Mouse (Mus musculus): ENCODE measurements around the gene Hbb-bt. TPM values are rescaled to one million over a fixed set of nuclear protein-coding genes. Genes with fewer than 3 reads are reported as not detected.
"Not testable (repeated sequence)": the region's sequence is repeated elsewhere in the genome, so short reads cannot be mapped to it uniquely, and the experiment has no call there.

Gene Hbb-bt
- 10 to 100 TPM; 30.9 to 57.0 TPM for total RNA-seq (2021)
- long read RNA-seq, experiment 1, transcript Hbb-bt-201 (3 exons, 703 nt) = major isoform, 7 of 7 reads
- long read RNA-seq, experiment 1, partial matches to known transcripts = 0 of 7 reads
- long read RNA-seq, experiment 1, other reads (novel, unspliced or antisense) = 0 of 7 reads
- long read RNA-seq, experiment 2, transcript Hbb-bt-201 (3 exons, 703 nt) = major isoform, 13 of 13 reads
- long read RNA-seq, experiment 2, partial matches to known transcripts = 0 of 13 reads
- long read RNA-seq, experiment 2, other reads (novel, unspliced or antisense) = 0 of 13 reads

DNA sequence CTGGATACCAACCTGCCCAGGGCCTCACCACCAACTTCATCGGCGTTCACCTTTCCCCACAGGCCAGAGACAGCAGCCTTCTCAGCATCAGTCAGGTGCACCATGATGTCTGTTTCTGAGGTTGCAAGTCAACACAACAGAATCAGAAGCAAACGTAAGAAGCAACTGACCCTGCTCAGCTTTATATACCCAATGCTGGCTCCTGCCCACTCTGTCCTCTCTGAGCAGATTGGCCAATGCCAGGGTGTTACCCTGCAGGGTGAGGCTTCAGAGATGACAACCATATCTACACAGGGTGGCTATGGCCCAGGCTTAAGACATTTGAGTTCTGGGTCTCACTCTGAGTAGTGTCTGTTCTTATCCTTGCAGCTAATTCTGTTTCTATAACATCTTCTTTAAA, at the start of gene Hbb-bt:
TSS of gene Hbb-bt (minus strand) at position 231 of the 400 bp plus-strand sequence.
- no peak for TF ChIP-seq CTCF (conservative IDR thresholded peaks at IDR 0.05)
- Histone ChIP-seq H3K27ac (no peak within 1 kb of the TSS), H3K4me3 (no peak within 1 kb of the TSS)
- no peak for DNase-seq (ENCODE audit: low spot score in 2 of 2)

DNA sequence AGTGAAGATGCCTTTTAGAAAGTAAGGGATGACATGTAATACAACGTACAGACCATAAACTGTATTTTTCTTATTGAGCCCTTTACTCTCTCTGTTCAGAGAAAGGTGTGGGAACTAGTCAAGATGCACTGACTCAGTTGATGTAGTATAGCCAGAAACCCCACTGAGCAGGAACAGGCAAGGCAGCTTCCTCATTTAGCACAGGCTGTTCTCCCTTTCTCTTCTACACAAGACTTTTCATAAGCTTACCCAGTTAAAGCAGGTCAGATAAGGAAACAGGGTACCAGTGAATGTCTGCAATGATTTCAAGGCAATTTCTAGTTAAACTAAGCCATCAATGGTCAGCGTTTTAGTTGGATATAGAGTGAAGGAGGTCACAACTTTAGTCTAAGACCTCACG, 47.7 kb upstream of the Hbb-bt start:
- TF ChIP-seq CTCF (conservative IDR thresholded peaks at IDR 0.05) = no peak
- H3K27ac ChIP-seq = no peak overlapping the region
- no peak for DNase-seq (ENCODE audit: low spot score in 2 of 2)
- no peak overlapping the region for H3K4me3 ChIP-seq

DNA sequence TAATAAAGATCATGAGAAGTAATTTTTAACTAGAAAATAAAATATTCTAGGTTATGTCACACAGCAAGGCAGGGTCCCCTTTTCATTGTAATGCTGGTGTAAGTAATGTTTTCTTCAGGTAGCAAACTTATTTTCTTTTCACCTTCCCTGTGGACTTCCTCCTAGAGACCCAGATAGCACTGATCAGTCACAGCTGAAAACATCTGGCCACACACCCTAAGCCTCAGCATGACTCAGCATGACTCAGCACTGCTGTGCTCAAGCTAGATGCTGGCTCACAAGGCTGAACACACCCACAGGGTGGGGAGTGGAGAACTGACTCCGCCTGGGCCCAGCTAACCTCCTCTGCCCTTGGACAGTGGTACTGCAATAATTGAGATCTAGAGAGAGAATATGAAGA, 47.1 kb upstream of the Hbb-bt start:
- DNase-seq (ENCODE audit: low spot score in 2 of 2) = no peak
- Histone ChIP-seq H3K4me3 (no peak overlapping the region), H3K27ac (no peak overlapping the region)
- no peak for TF ChIP-seq CTCF (conservative IDR thresholded peaks at IDR 0.05)

DNA sequence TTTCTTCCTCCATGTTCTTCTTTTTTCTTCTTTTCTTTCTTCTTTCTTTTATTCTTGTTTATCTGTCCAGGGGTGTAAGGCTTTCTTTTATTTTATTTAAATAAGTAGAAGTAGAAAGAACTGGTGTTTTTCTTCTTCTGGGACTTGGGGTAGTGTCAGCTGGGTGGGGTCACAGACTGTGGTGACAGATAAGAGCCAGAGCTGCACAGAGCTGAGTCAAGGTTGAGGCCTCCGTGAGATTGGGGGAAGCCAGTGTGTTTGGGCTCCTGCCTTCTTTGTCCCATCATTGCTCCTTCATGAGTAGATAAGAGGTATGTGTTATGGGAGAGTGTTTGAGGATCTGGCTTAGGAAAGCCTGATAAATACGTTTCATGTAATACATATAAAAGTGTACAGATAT, 45.3 kb upstream of the Hbb-bt start:
- no peak for DNase-seq (ENCODE audit: low spot score in 2 of 2)
- Histone ChIP-seq H3K27ac (no peak overlapping the region), H3K4me3 (no peak overlapping the region)
- no peak for TF ChIP-seq CTCF (conservative IDR thresholded peaks at IDR 0.05)

DNA sequence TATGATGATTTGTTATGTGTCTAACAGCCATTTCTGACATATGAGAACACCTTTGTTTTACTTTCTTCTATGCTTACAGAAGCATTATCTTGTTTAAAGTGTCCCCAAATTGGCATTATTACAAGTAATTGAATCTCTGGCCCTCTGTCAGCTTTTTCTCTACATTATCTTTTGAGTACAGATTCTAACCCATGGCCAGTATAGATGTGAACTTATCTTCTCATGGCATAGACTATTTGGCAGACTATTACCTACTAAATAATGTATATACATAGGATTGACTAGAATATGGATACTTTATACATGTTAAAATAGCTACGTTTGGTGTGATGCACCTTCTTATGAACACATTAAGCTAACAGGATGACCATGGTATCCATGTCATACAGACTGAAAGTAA, 40.9 kb upstream of the Hbb-bt start:
- TF ChIP-seq CTCF (conservative IDR thresholded peaks at IDR 0.05) = no peak
- Histone ChIP-seq H3K27ac (no peak overlapping the region), H3K4me3 (no peak overlapping the region)
- DNase-seq (ENCODE audit: low spot score in 2 of 2) = no peak

DNA sequence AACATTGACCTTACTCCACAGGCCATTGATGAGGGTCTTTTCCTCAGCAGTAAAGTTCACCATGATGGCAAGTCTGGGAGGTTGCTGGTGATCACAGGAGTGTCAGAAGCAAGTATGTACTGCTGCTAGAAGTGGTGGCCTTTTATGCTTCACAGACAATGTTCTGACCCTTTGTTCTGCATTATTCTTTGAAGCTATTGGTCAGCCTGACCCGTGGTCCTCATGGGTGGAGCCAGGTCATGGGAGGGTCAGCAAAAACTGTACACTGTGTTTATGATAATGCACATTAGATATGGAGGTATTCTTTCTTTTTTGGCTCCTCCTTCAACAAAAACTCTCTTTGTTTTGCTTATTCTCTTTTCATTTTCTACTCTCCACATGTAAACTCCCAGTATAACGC, 39.3 kb upstream of the Hbb-bt start, which contains the start of gene Hbb-y:
TSS of gene Hbb-y (minus strand) at position 127 of the 400 bp plus-strand sequence.
- Histone ChIP-seq H3K27ac (no peak within 1 kb of the TSS), H3K4me3 (no peak within 1 kb of the TSS)
- no peak for DNase-seq (ENCODE audit: low spot score in 2 of 2)
- no peak for TF ChIP-seq CTCF (conservative IDR thresholded peaks at IDR 0.05)

DNA sequence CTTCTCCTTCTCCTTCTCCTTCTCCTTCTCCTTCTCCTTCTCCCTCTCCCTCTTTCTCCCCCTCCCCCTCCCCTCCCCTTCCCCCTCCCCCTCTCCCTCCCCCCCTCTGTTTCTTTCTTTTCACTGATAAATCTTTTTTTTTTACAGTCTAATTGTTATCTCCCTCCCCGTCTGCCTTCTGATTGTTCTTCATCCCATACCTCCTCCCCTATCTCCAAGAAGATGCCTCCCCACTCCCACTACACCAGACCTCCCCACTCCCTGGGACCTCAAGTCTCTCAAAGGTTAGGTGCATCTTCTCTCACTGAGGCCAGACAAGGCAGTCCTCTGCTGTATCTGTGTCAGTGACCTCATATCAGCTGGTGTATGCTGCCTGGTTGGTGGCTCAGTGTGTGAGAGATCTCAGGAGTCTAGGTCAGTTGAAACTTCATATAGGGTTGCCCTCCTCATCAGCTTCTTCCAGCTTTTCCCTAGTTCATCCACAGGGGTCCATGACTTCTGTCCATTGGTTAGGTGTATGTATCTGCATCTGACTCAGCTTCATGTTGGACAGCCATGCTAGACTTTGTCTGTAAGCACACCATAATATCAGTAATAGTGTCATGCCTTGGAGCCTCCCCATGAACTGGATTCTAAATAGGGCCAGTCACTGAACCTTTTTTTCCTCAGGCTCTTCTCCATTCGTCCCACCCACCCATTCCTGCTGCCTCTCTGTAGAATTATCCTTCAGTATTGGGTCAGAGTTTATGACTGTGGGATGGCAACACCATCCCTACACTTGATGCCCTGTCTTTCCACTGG, 30.9 kb upstream of the Hbb-bt start:
- DNase-seq (ENCODE audit: low spot score in 2 of 2) = no peak
- no peak overlapping the region for H3K4me3 ChIP-seq
- no peak overlapping the region for H3K27ac ChIP-seq
- TF ChIP-seq CTCF (conservative IDR thresholded peaks at IDR 0.05) = no peak

DNA sequence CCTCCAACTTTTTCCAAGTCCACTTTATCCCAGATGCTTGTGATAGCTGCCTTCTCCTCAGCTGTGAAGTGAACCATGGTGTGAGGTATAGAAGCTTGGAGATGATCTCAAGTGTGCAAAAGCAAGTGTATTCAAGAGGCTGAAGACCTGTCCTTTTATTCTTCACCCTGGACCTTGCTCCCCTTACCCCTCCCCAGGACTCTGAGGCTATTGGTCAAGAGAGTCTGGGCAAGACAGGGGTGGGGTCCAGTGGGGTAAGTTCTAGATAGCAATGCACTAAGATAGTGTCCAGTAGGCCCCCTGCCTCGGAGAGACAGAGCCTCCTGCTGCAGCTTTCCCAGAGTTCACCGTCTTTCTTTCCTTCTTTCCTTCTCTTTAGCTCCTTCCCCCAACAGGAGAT, 29.2 kb upstream of the Hbb-bt start, which contains the start of gene Hbb-bh1:
TSS of gene Hbb-bh1 (minus strand) at position 131 of the 400 bp plus-strand sequence.
- no peak within 1 kb of the TSS for H3K4me3 ChIP-seq
- DNase-seq (ENCODE audit: low spot score in 2 of 2) = no peak
- no peak within 1 kb of the TSS for H3K27ac ChIP-seq
- no peak for TF ChIP-seq CTCF (conservative IDR thresholded peaks at IDR 0.05)

DNA sequence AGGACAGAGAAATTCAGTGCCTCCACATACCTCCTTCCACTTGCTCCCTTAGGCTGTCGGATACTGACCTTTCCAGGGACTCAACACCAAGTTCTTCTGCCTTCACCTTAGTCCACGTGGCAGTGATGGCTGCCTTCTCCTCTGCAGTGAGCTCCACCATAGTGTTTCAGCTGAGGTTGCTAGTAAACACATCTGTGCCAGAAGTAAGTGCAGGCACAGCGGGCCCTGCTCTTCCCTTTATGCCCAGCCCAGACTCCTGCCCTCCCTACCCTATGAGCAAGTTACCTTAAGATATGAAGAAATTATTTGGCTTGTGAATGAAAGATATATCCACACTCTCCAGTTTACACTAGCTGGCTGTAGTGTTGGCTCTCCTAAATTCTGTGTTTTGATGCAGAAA, 26.5 kb upstream of the Hbb-bt start, which contains the start of gene Hbb-bh2:
TSS of gene Hbb-bh2 (minus strand) at position 253 of the 400 bp plus-strand sequence.
- no peak for TF ChIP-seq CTCF (conservative IDR thresholded peaks at IDR 0.05)
- no peak for DNase-seq (ENCODE audit: low spot score in 2 of 2)
- H3K27ac ChIP-seq = no peak within 1 kb of the TSS
- H3K4me3 ChIP-seq = no peak within 1 kb of the TSS

DNA sequence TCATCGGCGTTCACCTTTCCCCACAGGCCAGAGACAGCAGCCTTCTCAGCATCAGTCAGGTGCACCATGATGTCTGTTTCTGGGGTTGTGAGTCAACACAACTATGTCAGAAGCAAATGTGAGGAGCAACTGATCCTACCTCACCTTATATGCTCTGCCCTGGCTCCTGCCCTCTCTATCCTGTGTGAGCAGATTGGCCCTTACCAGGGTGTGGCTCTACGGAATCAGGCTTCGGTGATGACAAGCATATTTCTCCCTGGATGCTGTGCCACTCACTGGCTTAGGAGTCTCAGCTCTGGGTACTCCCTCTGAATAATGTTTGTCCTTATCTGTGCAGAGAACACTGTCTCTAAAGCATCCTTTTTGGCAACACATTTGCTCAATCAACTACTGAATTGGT, 14.0 kb upstream of the Hbb-bt start, which contains the start of gene Hbb-bs:
TSS of gene Hbb-bs (minus strand) at position 289 of the 400 bp plus-strand sequence.
- TF ChIP-seq CTCF (conservative IDR thresholded peaks at IDR 0.05) = no peak
- no peak for DNase-seq (ENCODE audit: low spot score in 2 of 2)
- H3K27ac ChIP-seq = no peak within 1 kb of the TSS
- no peak within 1 kb of the TSS for H3K4me3 ChIP-seq

DNA sequence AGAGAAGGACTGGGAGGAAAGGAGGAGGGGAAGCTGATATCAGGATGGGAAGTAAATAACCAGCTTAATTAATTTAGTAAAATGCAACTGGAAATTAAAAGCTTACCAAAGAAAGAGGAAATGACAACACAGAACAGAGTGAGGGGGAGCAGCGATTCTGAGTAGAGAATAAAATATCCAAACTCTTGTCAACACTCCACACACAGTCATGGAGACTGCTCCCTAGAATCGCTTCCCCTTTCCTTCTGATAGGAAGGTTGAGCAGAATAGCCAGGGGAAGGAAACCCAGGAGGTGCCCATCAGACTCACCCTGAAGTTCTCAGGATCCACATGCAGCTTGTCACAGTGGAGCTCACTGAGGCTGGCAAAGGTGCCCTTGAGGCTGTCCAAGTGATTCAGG, 13.3 kb upstream of the Hbb-bt start:
- H3K4me3 ChIP-seq; H3K27ac ChIP-seq; DNase-seq (ENCODE audit: low spot score in 2 of 2): not testable (repeated sequence)

DNA sequence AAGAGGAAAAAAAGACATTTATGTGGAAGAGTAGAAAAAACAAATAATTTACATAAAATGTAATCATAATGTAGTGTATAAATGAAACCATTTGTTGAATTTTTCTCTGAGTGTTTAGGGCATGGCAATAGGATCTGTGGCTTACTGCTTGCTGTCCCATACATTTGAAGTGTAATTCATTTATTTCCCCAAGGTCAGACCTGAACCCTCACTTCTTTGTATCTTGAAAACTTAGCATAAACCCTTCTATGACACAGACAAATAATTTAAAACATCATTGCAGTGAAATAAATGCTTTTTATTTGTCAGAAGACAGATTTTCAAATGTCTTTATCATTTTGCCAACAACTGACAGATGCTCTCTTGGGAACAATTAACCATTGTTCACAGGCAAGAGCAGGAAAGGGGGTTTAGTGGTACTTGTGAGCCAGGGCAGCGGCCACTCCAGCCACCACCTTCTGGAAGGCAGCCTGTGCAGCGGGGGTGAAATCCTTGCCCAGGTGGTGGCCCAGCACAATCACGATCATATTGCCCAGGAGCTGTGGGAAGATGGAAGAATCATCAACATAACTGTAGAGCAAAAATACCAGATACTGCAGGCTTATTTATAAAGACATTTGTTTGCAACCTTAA, 12.6 kb upstream of the Hbb-bt start:
- no peak overlapping the region for H3K4me3 ChIP-seq
- DNase-seq (ENCODE audit: low spot score in 2 of 2) = no peak
- TF ChIP-seq CTCF (conservative IDR thresholded peaks at IDR 0.05) = no peak

More for the DNA sequence above, 12.6 kb upstream of the Hbb-bt start:
- H3K27ac ChIP-seq = no peak overlapping the region

Data from layer of hippocampus, adult 2 months (tissue).